Mouse (Mus musculus) left cerebral cortex, postnatal 36 days (tissue): ENCODE data around the gene Srsf12. TPM values are rescaled to one million over a fixed set of nuclear protein-coding genes. Genes with fewer than 3 reads are reported as not detected.

ENCODE experiments used
- total RNA-seq, 2 experiments: library from RNA; stranded (reverse); gene quantifications; 2 replicates each; pipeline ENCODE4 v1.2.3; 2021

Gene Srsf12
- total RNA-seq, 2 experiments from 2014 or later = 23.6 to 26.8 TPM

Other genes with a start within 250 kb of the Srsf12 start
- 10 to 100 TPM; 83.2 to 90.1 TPM for gene Rragd, start 226.0 kb upstream of the Srsf12 start, total RNA-seq
- 100 to 1,000 TPM; 102 to 110 TPM for gene Ube2j1, start 177.6 kb upstream of the Srsf12 start, total RNA-seq
- under 1 TPM; 0.57 to 0.64 TPM for gene Gabrr2, start 146.0 kb upstream of the Srsf12 start, total RNA-seq
- gene Gabrr1, start 76.5 kb upstream of the Srsf12 start, total RNA-seq = under 1 TPM in 1 of 2 experiments, not detected in 1; 0.27 TPM
- gene Pm20d2, start 19.3 kb upstream of the Srsf12 start, total RNA-seq = 1 to 10 TPM; 5.8 to 6.1 TPM
- gene Pnrc1, start 81.2 kb downstream of the Srsf12 start, total RNA-seq = 100 to 1,000 TPM; 141 to 143 TPM
- 10 to 100 TPM; 21.8 to 29.0 TPM for gene Rngtt, start 101.3 kb downstream of the Srsf12 start, total RNA-seq